Mouse (Mus musculus): Measurements from ENCODE around the gene Ksr1. TPM values are rescaled to one million over a fixed set of nuclear protein-coding genes. Genes with fewer than 3 reads are reported as not detected.

Ksr1 gene
- total and polyA plus RNA-seq, 3 experiments, result 5.1 to 7.0 (median 6.7) TPM

DNA sequence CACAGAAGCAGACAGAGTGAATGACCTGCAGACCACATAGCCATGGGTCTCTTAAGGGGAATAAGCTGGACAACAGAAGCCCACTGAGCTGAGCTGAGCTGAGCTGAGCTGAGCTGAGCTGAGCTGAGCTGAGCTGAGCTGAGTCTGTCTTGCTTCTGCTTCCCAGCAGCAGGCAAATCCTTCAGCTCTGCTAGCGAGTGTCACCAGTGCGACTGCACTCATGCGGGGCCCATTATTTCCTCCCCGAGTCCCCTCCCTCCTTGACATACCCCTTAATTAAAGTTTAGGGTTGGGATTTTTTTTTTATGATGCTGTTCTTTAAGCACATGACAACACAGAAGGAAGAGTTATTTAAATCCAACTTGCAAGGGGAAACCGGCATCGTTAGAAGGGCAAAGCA lies 32.1 kb downstream of the Ksr1 start:
- no peak overlapping the region for H3K9ac ChIP-seq (ENCODE audit: low read depth, low read length)
- TF ChIP-seq POLR2A (IDR thresholded peaks at IDR 0.05; ENCODE audit: insufficient read depth, low read depth, low read length), result no peak
- TF ChIP-seq CTCF (IDR thresholded peaks at IDR 0.05), result no peak
- TF ChIP-seq EP300 (IDR thresholded peaks at IDR 0.05; ENCODE audit: insufficient read depth, low read depth, low read length), result no peak
- H3K27me3 ChIP-seq (ENCODE audit: control insufficient read depth, insufficient read depth, low read length), result no peaks in the 10 kb centered on the region
- H3K4me3 ChIP-seq, result no peak overlapping the region
- H3K79me2 ChIP-seq (replicated peaks; ENCODE audit: control insufficient read depth, insufficient read depth, low read length), result no peaks in the 10 kb centered on the region
- WGBS, result 81% methylated on average over 6 of the region's 6 CpGs
- DNase-seq, result no peak
- no peaks in the 10 kb centered on the region for H3K36me3 ChIP-seq (ENCODE audit: control insufficient read depth, insufficient read depth, low read length)
- intact Hi-C loops (cut with DNase I), result no loop called here
- no peak overlapping the region for H3K27ac ChIP-seq
- peaks cover 21% of the 10 kb centered on the region for H3K4me1 ChIP-seq (ENCODE audit: control insufficient read depth, insufficient read depth, low read length)

DNA sequence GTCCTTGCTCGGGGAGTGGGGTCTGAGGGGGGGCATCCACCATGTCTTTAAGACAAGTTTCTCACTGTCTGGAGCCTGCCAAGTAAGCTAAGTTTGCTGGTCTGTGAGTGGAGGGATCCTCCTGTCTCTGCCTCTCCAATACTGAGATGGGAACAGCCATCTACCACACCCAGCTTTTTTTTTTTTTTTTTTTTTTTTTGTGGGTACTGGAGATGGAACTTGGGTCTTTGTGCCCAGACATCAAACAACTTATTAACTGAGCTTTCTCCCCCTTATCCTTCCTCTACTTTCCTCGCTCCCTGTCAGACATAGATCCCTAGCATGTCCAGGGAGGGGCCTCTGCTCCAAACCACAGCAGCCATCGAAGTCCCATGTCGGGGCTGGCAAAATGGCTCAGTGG lies 32.8 kb downstream of the Ksr1 start:
- WGBS, result 85% methylated on average over 4 of the region's 4 CpGs

DNA sequence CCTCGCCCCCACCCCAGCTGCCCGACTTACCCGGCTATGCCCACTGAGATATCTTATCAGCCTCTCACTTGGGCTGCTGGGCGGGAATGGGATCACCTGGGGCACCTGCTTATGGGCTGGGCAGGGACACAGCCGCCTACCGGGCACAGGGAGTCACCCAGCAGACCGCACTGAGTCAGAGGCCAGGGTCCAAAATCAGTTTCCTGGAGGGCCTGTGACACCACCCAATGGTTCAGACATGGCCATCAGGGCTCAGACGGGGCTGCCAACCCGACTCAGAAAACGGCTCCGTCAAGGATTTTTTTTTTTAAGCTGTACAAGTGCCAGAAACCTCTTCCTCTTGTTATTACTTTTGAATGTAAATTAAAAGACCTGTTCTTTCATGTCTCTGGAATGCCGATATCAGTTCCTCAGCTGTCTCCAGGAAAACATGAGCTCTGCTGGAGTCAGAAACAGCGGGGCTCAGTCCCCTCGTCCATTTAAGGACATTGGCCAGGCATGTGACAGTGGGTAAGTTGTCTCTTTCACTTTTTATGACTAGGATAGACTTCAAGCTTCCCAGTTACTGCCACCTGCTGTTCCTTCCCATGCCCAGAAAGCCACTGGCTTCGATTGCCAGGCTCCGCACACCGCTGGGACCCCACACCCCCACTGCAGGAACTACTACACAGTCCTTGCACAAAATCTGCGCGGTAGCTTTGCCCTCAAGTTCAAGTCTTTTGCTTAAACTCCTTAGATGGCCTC lies 33.5 kb downstream of the Ksr1 start:
- peaks cover 21% of the 10 kb centered on the region for H3K4me1 ChIP-seq (ENCODE audit: control insufficient read depth, insufficient read depth, low read length)
- peak overlapping the region; percentile 22 for H3K27ac ChIP-seq
- 42% methylated on average over 19 of the region's 19 CpGs for WGBS
- H3K27me3 ChIP-seq (ENCODE audit: control insufficient read depth, insufficient read depth, low read length), result no peaks in the 10 kb centered on the region
- H3K36me3 ChIP-seq (ENCODE audit: control insufficient read depth, insufficient read depth, low read length), result no peaks in the 10 kb centered on the region
- peak; percentile 53 for TF ChIP-seq CTCF (IDR thresholded peaks at IDR 0.05)
- TF ChIP-seq POLR2A (IDR thresholded peaks at IDR 0.05; ENCODE audit: insufficient read depth, low read depth, low read length), result no peak
- no peaks in the 10 kb centered on the region for H3K79me2 ChIP-seq (replicated peaks; ENCODE audit: control insufficient read depth, insufficient read depth, low read length)
- no peak overlapping the region for H3K4me3 ChIP-seq
- peak in 1 of 2 experiments; percentile 45 for DNase-seq
- no peak overlapping the region for H3K9ac ChIP-seq (ENCODE audit: low read depth, low read length)
- intact Hi-C loops (cut with DNase I), result loop anchor here (2.0 kb wide), 1 partner anchor 82 kb away; no protein-coding TSS in a partner anchor

More for the DNA sequence above, 32.8 kb downstream of the Ksr1 start:
- Histone ChIP-seq H3K27me3 (ENCODE audit: control insufficient read depth, insufficient read depth, low read length) (no peaks in the 10 kb centered on the region), H3K4me3 (no peak overlapping the region), H3K27ac (peak overlapping the region; percentile 22; the same call in 1 of the 2 replicates), H3K79me2 (replicated peaks; ENCODE audit: control insufficient read depth, insufficient read depth, low read length) (no peaks in the 10 kb centered on the region), H3K4me1 (ENCODE audit: control insufficient read depth, insufficient read depth, low read length) (peaks cover 19% of the 10 kb centered on the region), H3K9ac (ENCODE audit: low read depth, low read length) (no peak overlapping the region), H3K36me3 (ENCODE audit: control insufficient read depth, insufficient read depth, low read length) (no peaks in the 10 kb centered on the region)
- no peak for TF ChIP-seq EP300 (IDR thresholded peaks at IDR 0.05; ENCODE audit: insufficient read depth, low read depth, low read length)
- intact Hi-C loops (cut with DNase I), result loop anchor here (2.0 kb wide), 1 partner anchor 83 kb away; no protein-coding TSS in a partner anchor
- DNase-seq, result no peak

DNA sequence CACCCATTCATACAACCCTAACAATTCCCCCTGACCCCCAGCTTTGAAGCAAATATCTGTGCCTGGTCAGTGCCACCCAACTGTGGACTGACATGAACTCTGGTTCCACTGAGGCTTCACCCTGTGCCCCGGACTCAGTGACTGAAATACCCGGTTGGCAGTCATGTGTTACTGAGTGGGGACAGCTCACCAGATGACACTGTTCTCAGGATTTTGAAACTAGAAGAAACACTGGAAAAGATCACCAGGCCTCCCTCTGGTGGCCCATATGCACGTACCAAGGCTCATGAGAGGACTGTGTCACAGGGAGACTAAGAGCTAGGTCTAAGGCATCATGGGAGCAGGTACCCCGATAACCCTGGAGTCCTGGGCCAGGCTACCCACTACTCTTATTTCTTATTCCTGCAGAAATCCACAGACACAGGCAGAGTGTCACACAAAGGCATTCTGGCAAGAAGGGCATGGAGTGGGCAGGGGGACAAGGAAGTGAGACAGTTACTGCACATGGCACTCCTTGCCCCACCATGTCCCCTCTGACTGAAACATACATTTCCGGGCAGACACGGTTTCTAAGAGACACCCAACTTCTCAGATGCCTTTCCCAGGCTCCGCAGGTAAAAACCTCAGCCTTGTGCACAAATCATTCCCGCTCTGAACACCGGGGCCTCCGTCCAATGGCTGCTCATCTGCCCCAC lies 34.2 kb downstream of the Ksr1 start:
- no peaks in the 10 kb centered on the region for H3K79me2 ChIP-seq (replicated peaks; ENCODE audit: control insufficient read depth, insufficient read depth, low read length)
- no peaks in the 10 kb centered on the region for H3K36me3 ChIP-seq (ENCODE audit: control insufficient read depth, insufficient read depth, low read length)
- no peak overlapping the region for H3K27ac ChIP-seq
- no peak overlapping the region for H3K9ac ChIP-seq (ENCODE audit: low read depth, low read length)
- WGBS, result 88% methylated on average over 10 of the region's 10 CpGs
- no peak for DNase-seq
- peaks cover 23% of the 10 kb centered on the region for H3K4me1 ChIP-seq (ENCODE audit: control insufficient read depth, insufficient read depth, low read length)
- no peaks in the 10 kb centered on the region for H3K27me3 ChIP-seq (ENCODE audit: control insufficient read depth, insufficient read depth, low read length)
- intact Hi-C loops (cut with DNase I), result loop anchor here (2.0 kb wide), 1 partner anchor 81 kb away; no protein-coding TSS in a partner anchor
- no peak overlapping the region for H3K4me3 ChIP-seq
- TF ChIP-seq CTCF (IDR thresholded peaks at IDR 0.05), result peak; percentile 29
- no peak for TF ChIP-seq POLR2A (IDR thresholded peaks at IDR 0.05; ENCODE audit: insufficient read depth, low read depth, low read length)

GRCm38 (mm10) chr11:79110446-79110845 lies 35.8 kb downstream of the Ksr1 start:
- intact Hi-C loops (cut with DNase I), result no loop called here

GRCm38 (mm10) chr11:79107934-79108333 lies 38.3 kb downstream of the Ksr1 start:
- Histone ChIP-seq H3K79me2 (replicated peaks; ENCODE audit: control insufficient read depth, insufficient read depth, low read length) (no peaks in the 10 kb centered on the region), H3K27ac (no peak overlapping the region), H3K4me1 (ENCODE audit: control insufficient read depth, insufficient read depth, low read length) (peaks cover 19% of the 10 kb centered on the region), H3K9ac (ENCODE audit: low read depth, low read length) (no peak overlapping the region), H3K36me3 (ENCODE audit: control insufficient read depth, insufficient read depth, low read length) (no peaks in the 10 kb centered on the region), H3K27me3 (ENCODE audit: control insufficient read depth, insufficient read depth, low read length) (no peaks in the 10 kb centered on the region), H3K4me3 (no peak overlapping the region)
- DNase-seq, result no peak
- intact Hi-C loops (cut with DNase I), result no loop called here
- TF ChIP-seq POLR2A (IDR thresholded peaks at IDR 0.05; ENCODE audit: insufficient read depth, low read depth, low read length) (no peak), CTCF (IDR thresholded peaks at IDR 0.05) (no peak), EP300 (IDR thresholded peaks at IDR 0.05; ENCODE audit: insufficient read depth, low read depth, low read length) (0 out of 2 replicates have a peak, but pooled peaks have one; percentile 21)
- 74% methylated on average over 11 of the region's 11 CpGs for WGBS

More at GRCm38 (mm10) chr11:79110446-79110845, 35.8 kb downstream of the Ksr1 start:
- 69% methylated on average over 4 of the region's 4 CpGs for WGBS
- TF ChIP-seq POLR2A (IDR thresholded peaks at IDR 0.05; ENCODE audit: insufficient read depth, low read depth, low read length), result no peak
- TF ChIP-seq CTCF (IDR thresholded peaks at IDR 0.05), result no peak
- TF ChIP-seq EP300 (IDR thresholded peaks at IDR 0.05; ENCODE audit: insufficient read depth, low read depth, low read length), result no peak
- peaks cover 17% of the 10 kb centered on the region for H3K4me1 ChIP-seq (ENCODE audit: control insufficient read depth, insufficient read depth, low read length)
- DNase-seq, result no peak
- H3K9ac ChIP-seq (ENCODE audit: low read depth, low read length), result no peak overlapping the region
- no peak overlapping the region for H3K27ac ChIP-seq
- H3K79me2 ChIP-seq (replicated peaks; ENCODE audit: control insufficient read depth, insufficient read depth, low read length), result no peaks in the 10 kb centered on the region
- no peaks in the 10 kb centered on the region for H3K27me3 ChIP-seq (ENCODE audit: control insufficient read depth, insufficient read depth, low read length)
- no peaks in the 10 kb centered on the region for H3K36me3 ChIP-seq (ENCODE audit: control insufficient read depth, insufficient read depth, low read length)
- H3K4me3 ChIP-seq, result no peak overlapping the region

Measured in heart, adult 2 months (tissue).